Mouse (Mus musculus) T-helper 2 cell (primary cell): Measurements from ENCODE around the gene Olfr1335.
"Not testable (repeated sequence)": the region's sequence is repeated elsewhere in the genome, so short reads cannot be mapped to it uniquely, and the experiment has no call there.

Experiments used
- in situ Hi-C: fragments of 300-600 bp; cut with MboI, MseI; formaldehyde crosslinking; loops from one replicate; pipeline ENCODE4 v1.15.1; 2025; ENCODE audit warnings: high pct_unique_total_duplicates

The Olfr1335 gene

DNA sequence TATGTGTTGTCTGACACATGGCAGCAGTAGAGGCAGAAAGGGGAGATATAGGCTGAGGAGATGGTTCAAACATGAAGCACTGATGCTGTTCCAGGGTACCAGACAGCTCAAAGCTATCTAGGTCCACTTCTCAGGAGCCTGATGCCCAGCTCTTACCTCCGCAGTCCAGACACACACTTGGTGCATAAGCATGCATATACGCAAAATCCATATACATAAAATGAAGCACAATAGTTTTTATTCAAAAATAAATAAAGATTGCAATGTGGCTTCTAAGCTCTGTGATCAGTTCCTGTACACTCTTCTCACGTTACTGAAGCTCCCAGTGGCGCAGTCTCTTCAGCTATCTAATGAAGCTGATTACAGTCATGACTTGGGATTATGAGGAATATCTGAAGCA is at the start of gene Olfr1335:
Gene Olfr1335 (minus strand): TSS at position 101 of the 400 bp plus-strand sequence.
- in situ Hi-C loops: no loop called here

DNA sequence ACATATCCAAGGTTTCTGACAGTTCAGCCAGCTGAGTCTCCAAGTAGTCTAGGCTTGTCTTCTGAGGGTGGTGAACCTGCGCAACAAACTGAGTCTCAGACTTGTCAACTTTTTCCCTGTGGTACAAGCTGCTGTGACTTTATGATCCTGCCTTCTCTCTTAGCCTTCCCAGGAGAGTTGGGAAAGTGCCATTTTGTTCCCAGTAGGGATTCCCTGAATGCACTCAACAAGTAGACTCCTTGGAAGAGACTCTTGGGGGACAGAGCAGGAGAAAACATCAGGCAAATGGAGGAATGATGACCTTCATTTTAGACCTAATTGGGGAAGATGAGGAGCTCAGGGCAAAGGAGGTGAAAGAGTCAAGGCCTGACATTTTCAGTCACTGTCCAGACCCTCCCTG is 26.4 kb upstream of the Olfr1335 start, which contains the start of gene Olfr1333:
Gene Olfr1333 (minus strand): TSS at position 101 of the 400 bp plus-strand sequence.
- in situ Hi-C loops: no loop called here

DNA sequence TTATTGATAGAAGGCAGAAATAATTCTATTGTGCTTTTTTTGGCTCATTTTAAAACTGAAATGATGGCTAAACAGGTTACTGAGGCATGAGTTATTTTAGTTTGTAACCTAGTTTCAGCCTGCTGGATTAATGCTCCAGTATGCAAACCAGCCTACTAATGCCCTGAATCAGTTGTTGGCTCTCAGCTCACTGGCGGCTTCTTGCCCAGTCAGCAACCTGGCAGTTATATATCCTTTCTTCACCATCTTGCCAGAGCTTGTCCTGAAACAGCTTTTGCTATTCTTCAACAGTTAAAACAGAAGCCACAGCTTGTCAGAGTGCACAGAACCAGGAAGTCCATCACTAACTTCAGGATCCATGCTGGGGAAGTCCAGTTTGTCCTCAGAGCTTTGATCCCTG is 9.2 kb upstream of the Olfr1335 start:
- in situ Hi-C loops: no loop called here

DNA sequence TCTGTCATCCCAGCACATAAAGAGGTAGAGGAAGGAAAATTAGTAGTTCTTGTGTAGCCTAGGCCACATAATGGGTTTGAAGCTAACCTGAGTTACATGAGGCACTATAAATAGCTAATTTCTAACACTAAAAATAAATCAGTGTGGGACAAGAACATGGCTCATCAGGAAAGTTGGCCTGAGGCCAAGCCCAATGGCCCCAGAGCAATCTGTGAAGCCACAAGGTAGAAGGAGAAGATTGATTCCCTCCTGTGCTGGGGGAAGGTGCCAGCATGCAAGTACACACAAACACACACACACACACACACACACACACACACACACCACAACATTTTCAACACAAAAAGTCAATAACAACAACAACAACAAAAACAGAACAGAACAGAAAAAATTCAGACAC is 16.9 kb downstream of the Olfr1335 start:
- in situ Hi-C loops: not testable (repeated sequence)

DNA sequence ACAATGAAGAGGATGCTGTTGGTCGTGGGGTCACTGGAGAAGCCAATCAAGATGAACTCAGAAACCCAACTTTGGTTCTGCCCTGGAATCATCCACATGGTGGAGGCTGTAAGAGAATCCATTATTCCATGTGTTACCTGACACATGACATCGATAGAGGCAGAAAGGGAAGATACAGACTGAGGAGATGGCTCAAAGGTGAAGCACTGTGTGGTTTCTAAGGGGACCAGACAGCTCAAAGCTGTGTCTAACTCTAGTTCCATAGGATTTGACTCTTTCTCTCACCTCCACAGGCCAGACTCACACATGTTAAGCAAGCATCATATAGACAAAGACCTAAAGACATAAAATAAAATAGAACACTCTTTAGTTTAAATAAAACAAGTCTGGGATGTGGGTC is 27.3 kb downstream of the Olfr1335 start, which contains the start of gene Olfr1337:
Gene Olfr1337 (minus strand): TSS at position 101 of the 400 bp plus-strand sequence.
- in situ Hi-C loops: no loop called here
